Mouse (Mus musculus): ENCODE results near the gene Gm43518. TPM values are rescaled to one million over a fixed set of nuclear protein-coding genes. Genes with fewer than 3 reads are reported as not detected.

Gene Gm43518
- total RNA-seq, 2 experiments from 2014 or later: 1.1 TPM; not detected in 1

GRCm38 (mm10) chr5:123933957-123934591 lies 6.9 kb downstream of the Gm43518 start:
- no peak for DNase-seq

- no peak for DNase-seq
Observed at GRCm38 (mm10) chr5:123935931-123936330, 8.7 kb downstream of the Gm43518 start.

- no peak for DNase-seq
Observed at GRCm38 (mm10) chr5:123938479-123938878, 11.3 kb downstream of the Gm43518 start.

- no peak for DNase-seq
Observed at GRCm38 (mm10) chr5:123946546-123946945, 19.3 kb downstream of the Gm43518 start.

- DNase-seq: peak; percentile 39 to 77
Observed at GRCm38 (mm10) chr5:123947041-123947761, 20.0 kb downstream of the Gm43518 start.

GRCm38 (mm10) chr5:123952365-123953045 lies 25.3 kb downstream of the Gm43518 start:
- DNase-seq: no peak

- no peak for DNase-seq
Observed at GRCm38 (mm10) chr5:123957213-123957612, 30.0 kb downstream of the Gm43518 start.

GRCm38 (mm10) chr5:123959018-123959417 lies 31.8 kb downstream of the Gm43518 start:
- no peak for DNase-seq

- DNase-seq: no peak
Observed at GRCm38 (mm10) chr5:123960129-123960528, 32.9 kb downstream of the Gm43518 start.

GRCm38 (mm10) chr5:123961046-123961445 lies 33.8 kb downstream of the Gm43518 start:
- DNase-seq: no peak

- DNase-seq: no peak
Observed at GRCm38 (mm10) chr5:123964208-123964607, 37.0 kb downstream of the Gm43518 start.

GRCm38 (mm10) chr5:123966759-123967158 lies 39.5 kb downstream of the Gm43518 start:
- no peak for DNase-seq

- DNase-seq: no peak
Observed at GRCm38 (mm10) chr5:123968468-123968867, 41.2 kb downstream of the Gm43518 start.

GRCm38 (mm10) chr5:123969216-123969615 lies 42.0 kb downstream of the Gm43518 start:
- DNase-seq: no peak

- no peak for DNase-seq
Observed at GRCm38 (mm10) chr5:123970576-123970975, 43.4 kb downstream of the Gm43518 start.

- no peak for DNase-seq
Observed at GRCm38 (mm10) chr5:123972453-123972852, 45.2 kb downstream of the Gm43518 start.

GRCm38 (mm10) chr5:123973299-123974178 lies 46.3 kb downstream of the Gm43518 start, which contains the start of gene Hip1r:
Gene Hip1r, plus strand, starts transcription at chr5:123973628.
- peak; percentile 81 to 87 for DNase-seq

GRCm38 (mm10) chr5:123974179-123974485 lies 46.9 kb downstream of the Gm43518 start:
- DNase-seq: peak in 1 of 2 experiments; percentile 55

GRCm38 (mm10) chr5:123974616-123975111 lies 47.4 kb downstream of the Gm43518 start:
- DNase-seq: peak in 1 of 2 experiments; percentile 31

GRCm38 (mm10) chr5:123975668-123976180 lies 48.5 kb downstream of the Gm43518 start:
- peak in 1 of 2 experiments; percentile 27 for DNase-seq

- DNase-seq: no peak
Observed at GRCm38 (mm10) chr5:123977231-123977630, 50.0 kb downstream of the Gm43518 start.

GRCm38 (mm10) chr5:123978131-123978530 lies 50.9 kb downstream of the Gm43518 start:
- peak in 1 of 2 experiments; percentile 8 for DNase-seq

Measured in heart, adult 18-20 months (tissue).